Mouse (Mus musculus) retina, postnatal 7 days (tissue): ENCODE measurements around the gene Pm20d2.
A peak's percentile ranks its signal among the peaks of the same experiment; 100 is the strongest.

Experiments
- DNase-seq: peaks from one replicate; pipeline ENCODE4 v3.0.0-alpha.2; 2012; ENCODE audit warnings: low read depth, low spot score

The Pm20d2 gene

DNA sequence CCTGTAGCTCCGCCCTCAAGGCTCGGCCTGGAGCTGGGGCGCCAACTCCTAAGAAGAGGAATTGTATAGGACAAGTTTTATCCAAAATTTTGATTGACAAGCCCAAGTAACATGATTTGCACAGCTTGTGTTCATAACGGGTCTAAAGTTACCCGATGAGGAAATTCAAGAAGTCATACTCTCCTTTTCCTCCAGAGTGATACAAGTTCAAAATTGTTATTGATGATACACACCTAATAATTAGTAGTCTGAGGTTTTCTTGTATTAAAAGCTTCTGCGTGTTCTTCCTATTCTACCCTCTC is at the start of gene Pm20d2:
Pm20d2 (minus strand) TSS at position 3 of the 302 bp plus-strand sequence.
- no peak for DNase-seq

DNA sequence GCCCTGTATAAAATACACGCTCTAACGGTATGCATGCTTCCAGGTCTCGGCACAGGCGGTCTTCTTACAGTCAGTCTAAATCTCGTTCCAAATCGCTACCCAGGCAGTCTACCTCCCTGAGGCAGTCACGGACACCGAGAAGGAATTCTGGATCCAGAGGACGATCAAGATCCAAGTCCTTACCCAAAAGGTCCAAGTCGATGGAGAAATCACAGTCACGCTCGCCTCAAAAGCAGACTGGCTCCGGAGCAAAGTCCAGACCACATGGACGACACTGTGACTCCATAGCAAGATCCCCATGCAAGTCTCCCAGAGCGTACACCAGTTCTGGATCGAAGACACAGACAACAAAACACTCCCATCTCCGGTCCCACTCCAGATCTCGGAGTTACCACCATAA is 41.3 kb upstream of the Pm20d2 start:
- DNase-seq: no peak

- no peak for DNase-seq
Measured at GRCm38 (mm10) chr4:33229639-33230038, 40.1 kb upstream of the Pm20d2 start.

GRCm38 (mm10) chr4:33227164-33227563 is 37.6 kb upstream of the Pm20d2 start:
- DNase-seq: no peak

DNA sequence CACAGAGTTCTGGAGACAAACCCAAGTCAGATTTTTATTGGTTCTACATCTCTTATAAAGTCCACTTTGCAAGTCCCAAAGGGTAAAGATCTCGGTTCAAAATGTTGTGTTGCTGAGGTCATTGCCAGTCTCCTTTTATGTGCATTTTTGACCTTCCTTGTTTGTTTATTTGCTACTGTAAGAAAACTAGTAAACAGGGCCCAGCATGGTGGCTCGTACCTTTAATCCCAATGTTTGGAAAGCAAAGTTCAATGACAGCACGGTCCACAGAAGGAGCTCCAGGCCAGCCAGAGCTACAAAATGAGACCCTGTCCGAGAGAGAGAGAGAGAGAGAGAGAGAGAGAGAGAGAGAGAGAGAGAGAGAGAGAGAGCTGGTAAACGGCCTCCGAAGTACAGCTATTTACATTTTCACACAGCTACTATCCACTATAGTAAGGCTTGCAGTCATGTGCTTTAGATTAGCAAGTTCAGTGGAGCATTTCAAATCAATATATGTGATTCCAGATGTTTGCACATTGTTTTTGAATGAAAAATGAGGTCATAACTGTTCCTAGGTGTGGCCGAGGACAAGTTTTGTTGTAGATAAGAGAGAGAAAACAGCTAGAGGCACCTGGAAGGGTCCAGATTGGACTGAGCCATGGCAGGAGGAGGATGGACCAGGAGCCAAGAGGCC is 34.6 kb upstream of the Pm20d2 start:
- no peak for DNase-seq

- DNase-seq: no peak
Measured at GRCm38 (mm10) chr4:33221847-33222246, 32.3 kb upstream of the Pm20d2 start.

DNA sequence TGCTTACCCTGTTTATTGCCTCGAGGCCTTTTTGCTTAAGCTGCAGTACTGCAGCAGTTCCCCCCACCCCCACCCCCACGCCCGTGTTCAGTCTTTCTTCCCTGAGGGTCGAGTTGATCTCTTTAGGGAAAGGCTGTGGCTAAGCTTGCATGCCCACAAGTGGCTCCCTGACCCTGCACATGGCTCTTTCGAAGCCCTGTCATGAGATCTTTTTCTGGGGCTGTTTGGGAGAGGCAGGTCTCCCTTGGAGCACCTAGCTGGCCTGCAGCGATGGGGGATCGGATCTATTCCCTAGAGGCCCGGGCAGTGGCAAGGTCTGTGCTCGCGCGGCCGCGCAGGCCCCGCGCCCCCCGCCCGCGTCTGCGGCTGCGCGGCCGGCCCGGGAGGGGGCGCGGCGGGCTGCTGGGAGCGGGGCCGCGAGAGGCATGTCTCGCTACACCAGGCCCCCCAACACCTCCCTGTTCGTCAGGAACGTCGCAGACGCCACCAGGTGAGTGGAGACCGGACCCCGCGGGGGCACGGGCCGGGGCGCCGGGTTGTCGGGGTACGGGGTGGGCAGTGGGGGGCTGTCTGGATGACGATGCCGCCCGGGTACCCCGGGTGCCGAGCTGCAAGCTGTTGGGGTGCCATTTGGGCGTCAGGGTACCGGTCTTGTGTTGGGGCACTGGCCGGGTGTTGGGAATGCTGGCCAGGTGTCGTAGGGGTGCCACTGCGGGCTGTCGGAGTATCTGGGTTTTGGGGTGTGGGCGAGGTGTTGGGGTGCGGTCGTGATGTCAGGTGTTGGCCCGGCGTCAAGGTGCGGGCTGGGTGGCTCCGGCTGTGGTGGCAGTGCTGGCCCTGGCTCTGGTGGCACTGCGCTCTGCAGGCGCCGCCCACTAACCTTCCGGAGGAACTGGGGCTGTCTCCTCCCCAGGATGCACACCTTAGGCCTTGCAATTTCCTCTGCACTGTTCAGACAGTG is 19.6 kb upstream of the Pm20d2 start, which contains the start of gene Srsf12:
Srsf12 (plus strand) TSS at position 111 of the 961 bp plus-strand sequence.
- DNase-seq: no peak

- no peak for DNase-seq
Measured at GRCm38 (mm10) chr4:33207551-33207950, 18.0 kb upstream of the Pm20d2 start.

GRCm38 (mm10) chr4:33204682-33205081 is 15.1 kb upstream of the Pm20d2 start:
- peak; percentile 50 for DNase-seq

DNA sequence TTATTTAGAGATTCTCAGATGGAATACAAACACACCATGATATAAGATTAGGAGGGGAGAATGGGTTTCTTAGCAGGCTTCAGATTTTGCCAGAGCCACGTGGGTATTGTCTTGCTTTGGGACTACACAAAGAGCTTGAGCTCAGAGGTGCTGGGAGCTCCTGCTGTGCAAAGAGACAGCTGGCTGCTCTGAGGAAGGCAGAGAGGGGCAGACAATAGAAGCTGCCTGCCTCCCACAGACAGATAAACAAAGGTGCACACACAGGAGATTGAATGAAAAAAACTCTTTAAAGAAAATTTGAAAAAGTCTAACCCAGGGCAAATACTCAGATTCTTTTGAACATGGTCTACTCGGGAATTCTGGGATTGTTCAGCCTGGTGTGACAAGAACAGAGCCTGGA is 8.6 kb upstream of the Pm20d2 start:
- DNase-seq: no peak

DNA sequence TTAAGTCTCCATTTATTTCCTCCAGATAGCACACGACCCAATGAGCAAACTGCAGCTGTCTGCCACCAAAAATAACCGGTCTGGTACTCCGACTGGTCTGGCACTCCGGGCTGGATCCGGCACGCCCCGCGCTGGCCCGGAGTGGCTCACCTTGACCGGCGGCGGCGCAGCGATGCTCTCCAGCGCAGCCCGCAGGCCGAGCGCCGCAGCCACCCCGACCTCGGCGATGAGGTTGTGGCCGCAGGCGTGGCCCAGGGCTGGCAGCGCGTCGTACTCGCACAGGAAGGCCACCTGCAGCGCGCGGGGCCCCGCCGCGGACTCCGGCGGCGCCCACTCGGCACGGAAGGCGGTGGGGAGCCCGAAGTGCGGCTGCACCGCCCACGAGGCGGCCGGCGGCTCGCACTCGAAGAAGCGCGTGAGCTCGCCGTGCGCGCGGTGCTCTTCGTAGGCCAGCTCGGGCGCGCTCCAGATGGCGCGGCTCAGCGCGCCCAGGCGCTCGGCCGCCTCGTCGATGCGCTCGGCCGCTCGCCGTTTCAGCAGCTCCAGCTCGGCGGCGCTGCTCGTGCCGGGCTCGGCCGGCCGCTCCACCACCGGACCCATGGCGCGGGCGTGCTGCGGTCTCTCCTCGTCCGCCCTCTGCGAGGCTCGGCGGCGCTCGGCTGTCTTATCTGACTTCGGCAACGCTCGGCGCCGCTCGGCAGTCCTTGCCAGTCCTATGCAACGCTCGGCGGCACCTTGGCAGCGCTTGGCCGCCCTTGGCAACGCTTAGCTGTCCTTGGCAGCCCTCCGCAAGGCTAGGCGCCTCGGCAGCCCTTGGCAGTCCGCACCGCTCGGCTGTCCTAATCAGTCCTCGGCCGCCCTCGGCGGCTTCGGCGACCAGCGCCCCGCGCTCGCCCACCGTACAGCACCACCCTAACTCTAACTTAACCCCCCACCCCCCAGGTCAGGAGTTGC is 479 bp downstream of the Pm20d2 start:
- DNase-seq: peak; percentile 71

DNA sequence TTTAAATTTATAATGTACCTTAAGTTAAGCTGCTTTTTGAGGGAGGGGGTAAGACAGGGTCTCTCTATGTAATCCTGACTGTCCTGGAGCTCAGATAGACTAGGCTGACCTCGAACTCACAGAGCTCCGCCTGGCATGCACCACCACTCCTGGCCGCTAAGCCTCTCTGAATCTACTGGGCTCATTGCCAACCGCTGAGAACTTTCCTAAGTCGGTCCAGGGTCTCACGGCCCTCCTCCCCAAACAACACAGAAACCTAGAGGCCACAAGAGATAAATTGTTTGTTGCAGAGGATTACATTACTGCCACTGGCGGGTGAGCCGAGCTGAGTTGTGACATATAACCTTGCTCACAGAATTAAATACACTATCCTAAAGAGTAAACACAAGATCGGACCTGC is 1.4 kb downstream of the Pm20d2 start:
- peak; percentile 32 for DNase-seq

GRCm38 (mm10) chr4:33183477-33183876 is 6.1 kb downstream of the Pm20d2 start:
- no peak for DNase-seq

- no peak for DNase-seq
Measured at GRCm38 (mm10) chr4:33152087-33153038, 37.2 kb downstream of the Pm20d2 start.

- no peak for DNase-seq
Measured at GRCm38 (mm10) chr4:33149150-33149549, 40.4 kb downstream of the Pm20d2 start.

DNA sequence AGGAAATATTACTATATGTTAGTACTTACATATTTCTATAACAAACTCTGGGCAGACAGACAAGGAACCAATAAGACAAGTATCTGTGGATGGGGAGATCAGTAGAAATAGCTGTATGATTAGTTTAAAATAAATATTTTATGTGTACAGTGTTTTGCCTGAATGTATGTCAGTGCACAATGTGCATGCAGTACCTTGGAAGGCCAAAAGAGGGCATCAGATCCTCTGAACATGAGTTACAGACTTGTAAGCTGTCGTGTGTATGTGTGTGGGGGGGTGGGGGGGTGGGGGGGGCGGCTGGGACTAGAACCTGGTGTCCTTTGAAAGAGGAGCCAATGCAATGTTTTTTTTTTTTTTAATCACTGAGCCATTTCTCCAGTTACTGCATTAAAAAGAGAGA is 41.7 kb downstream of the Pm20d2 start:
- DNase-seq: peak; percentile 54

GRCm38 (mm10) chr4:33146679-33147291 is 42.8 kb downstream of the Pm20d2 start:
- DNase-seq: no peak

- no peak for DNase-seq
Measured at GRCm38 (mm10) chr4:33132221-33132620, 57.3 kb downstream of the Pm20d2 start, which contains the start of gene Gabrr1. TSS of gene Gabrr1 (plus strand) at chr4:33132521.

DNA sequence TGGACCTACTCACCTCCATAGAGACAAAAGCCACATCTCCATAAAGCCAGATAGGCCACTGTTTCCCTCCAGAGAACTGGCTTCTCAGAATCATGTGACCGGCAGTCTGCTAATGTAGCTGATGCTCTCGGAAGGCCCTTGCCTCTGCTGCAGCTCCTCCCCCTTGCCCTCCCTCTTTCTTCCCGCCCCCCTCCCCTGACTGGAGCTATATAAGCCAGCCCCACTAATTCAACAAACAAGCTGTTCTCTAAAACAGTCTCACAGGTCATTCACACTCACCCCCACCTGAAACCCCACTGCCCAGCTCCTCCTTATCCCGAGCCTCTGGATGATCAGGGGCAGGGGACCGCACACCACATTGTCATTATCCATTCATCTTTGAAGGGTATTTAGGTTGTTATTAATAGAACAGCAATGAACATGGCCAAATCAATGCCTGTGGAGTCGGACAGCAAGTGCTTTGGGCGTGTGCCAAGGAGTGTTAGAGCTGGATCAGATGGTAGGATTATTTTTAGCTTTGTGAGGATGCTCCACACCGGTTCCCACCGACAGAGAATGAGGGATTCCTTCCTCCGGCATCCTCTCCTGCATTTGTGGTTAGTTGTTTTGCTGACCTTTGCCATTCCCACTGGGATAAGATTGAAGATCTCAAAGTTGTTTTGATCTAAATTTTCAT is 64.0 kb downstream of the Pm20d2 start:
- DNase-seq: peak; percentile 44
